Mouse (Mus musculus): ENCODE data around the gene Bnip2.

The Bnip2 gene

DNA sequence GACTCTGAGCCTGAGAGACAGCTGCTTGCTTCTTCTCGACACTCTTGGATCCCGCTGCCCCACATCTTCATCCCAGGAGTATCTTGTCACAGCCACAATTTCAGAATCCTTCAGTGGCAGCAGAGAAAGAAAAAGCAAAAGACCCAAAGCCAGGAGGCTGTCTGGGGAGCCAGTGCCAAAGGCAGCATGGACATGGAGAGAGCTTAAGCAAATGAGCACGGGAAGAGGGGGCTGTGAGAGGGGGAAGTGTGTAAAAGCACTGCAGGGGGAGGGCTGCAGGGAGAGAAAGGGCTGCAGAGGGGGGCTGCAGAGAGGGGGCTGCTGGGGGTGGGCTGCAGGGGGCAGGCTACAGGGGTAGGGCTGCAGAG, 60.1 kb downstream of the Bnip2 start:
- DNase-seq: no peak

DNA sequence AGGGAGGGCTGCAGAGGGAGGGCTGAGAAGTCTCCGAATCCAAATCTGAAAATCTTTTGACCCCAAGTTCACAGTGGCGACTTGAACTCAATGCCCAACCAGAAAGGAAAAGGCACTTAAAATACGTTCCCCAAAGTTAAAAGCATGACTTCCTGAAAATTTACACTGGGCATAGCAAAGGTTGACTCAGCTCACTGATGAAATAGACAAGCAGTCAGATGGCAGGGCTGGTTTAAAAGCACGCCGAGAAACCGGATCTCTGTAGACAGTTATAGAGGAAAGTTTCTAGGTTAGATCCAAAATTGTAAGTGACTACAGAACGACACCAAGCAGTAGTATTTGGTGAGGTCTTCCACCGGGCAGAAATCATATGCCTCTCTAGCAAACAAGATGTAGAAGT, 60.6 kb downstream of the Bnip2 start:
- no peak for DNase-seq

- no peak for DNase-seq
Observed at GRCm38 (mm10) chr9:70052730-70053129, 63.5 kb downstream of the Bnip2 start.

DNA sequence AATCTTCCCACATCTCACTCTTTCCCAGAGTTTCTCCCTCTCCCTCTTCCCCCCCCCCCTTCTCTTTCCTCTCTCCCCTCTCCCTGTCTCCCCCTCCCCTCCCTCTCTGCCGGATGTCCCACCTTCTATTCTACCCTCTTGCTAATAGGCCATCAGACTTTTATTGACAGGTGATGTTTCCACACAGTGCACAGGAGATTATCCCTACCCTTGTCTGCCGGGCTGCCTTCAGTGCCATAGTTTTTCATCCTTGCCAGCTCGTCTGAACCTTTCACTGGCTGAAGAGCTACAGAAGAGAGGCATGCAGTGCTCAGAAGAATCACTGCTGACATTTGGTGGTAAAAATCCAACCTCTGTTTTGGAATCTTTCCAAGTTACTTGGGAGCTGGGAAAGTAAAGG, 64.1 kb downstream of the Bnip2 start:
- DNase-seq: no peak
